Mouse (Mus musculus) kidney, adult 2 months (tissue): ENCODE results near the gene Chrnb4. TPM values are rescaled to one million over a fixed set of nuclear protein-coding genes. Genes with fewer than 3 reads are reported as not detected.
A peak's percentile ranks its signal among the peaks of the same experiment; 100 is the strongest.

Experiments
- DNase-seq: peaks from one replicate; pipeline ENCODE4 v3.0.0; 2021
- H3K27ac ChIP-seq: fragments of 200-500 bp; 2 replicates; pipeline ENCODE4 v1.5.1; 2012; ENCODE audit warnings: low read depth, low read length, control low read depth, inconsistent platforms; ENCODE audit not compliant: insufficient read depth
- H3K27me3 ChIP-seq: fragments of 200-500 bp; replicated peaks from 2 replicates; pipeline ENCODE4 v1.6.1; 2012; ENCODE audit warnings: mild to moderate bottlenecking, moderate library complexity, low read length, inconsistent platforms; ENCODE audit not compliant: control insufficient read depth, insufficient read depth
- H3K36me3 ChIP-seq: fragments of 200-500 bp; 2 replicates; pipeline ENCODE4 v1.6.1; 2012; ENCODE audit warnings: mild to moderate bottlenecking, moderate library complexity, low read length, inconsistent platforms; ENCODE audit not compliant: control insufficient read depth, insufficient read depth
- H3K4me1 ChIP-seq: fragments of 200-500 bp; 2 replicates; pipeline ENCODE4 v1.6.1; 2011; ENCODE audit warnings: low read length; ENCODE audit not compliant: control insufficient read depth, insufficient read depth
- H3K4me3 ChIP-seq: fragments of 200-500 bp; 2 replicates; pipeline ENCODE4 v1.5.1; 2011; ENCODE audit warnings: mild to moderate bottlenecking, low read depth, low read length, control low read depth; ENCODE audit not compliant: insufficient read depth
- CTCF ChIP-seq: fragments of 200-500 bp; conservative IDR thresholded peaks from 2 replicates; pipeline ENCODE4 v1.5.1; 2011; ENCODE audit warnings: low read depth, mild to moderate bottlenecking, control low read depth, low read length, moderate library complexity, mixed read lengths; ENCODE audit not compliant: insufficient read depth, insufficient read length
- POLR2A ChIP-seq: fragments of 200-500 bp; IDR thresholded peaks from one replicate; pipeline ENCODE4 v1.6.1; 2011; ENCODE audit warnings: low read depth, low read length, control low read depth
- WGBS: fragments of 180-500 bp; shearing (Covaris S2); methylation state at CpG from one replicate; pipeline ENCODE4 v1.1.7; 2018; 5-methylcytosine and 5-hydroxymethylcytosine counted together
- polyA plus RNA-seq: library from polyadenylated mRNA; depleted of rRNA; stranded (reverse); fragments of >200 nt; gene quantifications from 2 replicates; pipeline ENCODE4 v1.2.3, GENCODE M21; 2012

The Chrnb4 gene
- polyA plus RNA-seq, 1 experiment = 1.4 TPM

DNA sequence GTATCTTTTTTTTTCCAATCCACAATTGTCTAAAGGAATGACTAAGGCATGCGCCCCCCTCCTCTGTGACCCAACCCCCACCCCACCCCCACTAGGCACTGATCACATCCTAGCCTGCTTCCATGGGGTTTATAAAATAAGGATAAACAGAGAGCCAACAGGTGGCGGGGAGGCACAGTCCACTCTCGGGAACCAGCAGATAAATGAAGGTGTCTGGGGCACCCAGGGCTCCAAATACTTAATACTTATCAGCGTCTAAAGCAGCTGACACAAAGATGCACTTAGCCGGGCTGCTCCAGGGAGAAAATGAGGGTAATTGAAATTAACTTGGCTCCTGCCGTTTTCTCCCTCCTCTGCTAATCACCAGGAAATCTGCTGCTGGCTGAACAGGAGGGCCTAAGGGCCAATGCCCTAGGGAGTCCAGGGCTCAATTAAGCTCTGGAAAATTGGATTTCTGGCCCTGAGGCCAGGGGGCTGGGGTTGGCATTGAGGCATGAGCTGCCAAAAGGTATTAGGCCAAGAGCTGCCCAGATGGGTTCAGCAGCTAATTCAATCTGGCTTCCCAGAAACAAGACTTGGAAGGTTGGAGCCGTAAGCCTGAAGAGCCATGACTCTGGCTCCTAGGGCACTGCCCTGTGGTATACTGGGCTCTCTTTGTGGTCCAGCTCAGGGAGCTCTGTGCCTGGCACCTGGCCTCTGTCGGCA is 18.8 kb upstream of the Chrnb4 start:
- H3K4me3 ChIP-seq = no peak overlapping the region
- no peaks in the 10 kb centered on the region for H3K4me1 ChIP-seq
- DNase-seq = no peak
- H3K27me3 ChIP-seq = no peaks in the 10 kb centered on the region
- no peaks in the 10 kb centered on the region for H3K36me3 ChIP-seq
- WGBS = 57% methylated on average over 8 of the region's 8 CpGs
- TF ChIP-seq CTCF (no peak), POLR2A (no peak)
- H3K27ac ChIP-seq = no peak overlapping the region

GRCm38 (mm10) chr9:55065241-55065640 is 16.7 kb upstream of the Chrnb4 start:
- H3K36me3 ChIP-seq = no peaks in the 10 kb centered on the region

GRCm38 (mm10) chr9:55058067-55058466 is 9.5 kb upstream of the Chrnb4 start:
- Histone ChIP-seq H3K27me3 (no peaks in the 10 kb centered on the region), H3K27ac (no peak overlapping the region), H3K4me1 (no peaks in the 10 kb centered on the region), H3K36me3 (no peaks in the 10 kb centered on the region), H3K4me3 (no peak overlapping the region)
- peak; percentile 73 for DNase-seq
- WGBS = 41% methylated on average over 4 of the region's 4 CpGs
- TF ChIP-seq POLR2A = no peak
- no peak for TF ChIP-seq CTCF

More at GRCm38 (mm10) chr9:55065241-55065640, 16.7 kb upstream of the Chrnb4 start:
- no peak for DNase-seq
- Histone ChIP-seq H3K27ac (no peak overlapping the region), H3K4me1 (no peaks in the 10 kb centered on the region), H3K27me3 (no peaks in the 10 kb centered on the region), H3K4me3 (no peak overlapping the region)
- TF ChIP-seq CTCF (no peak), POLR2A (no peak)
- WGBS = 77% methylated on average over 9 of the region's 9 CpGs

DNA sequence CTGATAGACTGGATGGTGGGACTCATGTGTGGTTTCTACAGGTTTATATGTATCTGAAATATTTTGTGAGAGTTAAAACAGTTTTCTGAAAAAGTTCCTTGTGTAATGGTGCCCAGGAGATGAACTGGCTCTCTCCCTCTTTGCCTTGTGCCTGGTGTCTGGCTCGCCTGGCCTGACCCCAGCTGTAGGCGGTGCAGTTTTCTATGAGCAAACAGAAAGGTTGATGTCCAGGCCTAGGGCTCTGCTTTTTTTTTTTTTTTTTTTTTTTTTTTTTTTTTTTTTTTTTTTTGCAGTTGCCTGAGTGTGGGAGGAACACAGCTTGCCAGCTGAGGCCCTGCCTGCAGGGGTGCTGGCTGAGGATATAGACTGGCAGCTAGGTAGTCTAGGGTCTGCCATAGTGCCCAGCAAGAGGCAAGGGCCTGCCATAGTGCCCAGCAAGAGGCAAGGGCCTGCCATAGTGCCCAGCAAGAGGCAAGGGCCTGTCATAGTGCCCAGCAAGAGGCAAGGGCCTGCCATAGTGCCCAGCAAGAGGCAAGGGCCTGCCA is 6.9 kb upstream of the Chrnb4 start:
- no peak overlapping the region for H3K4me3 ChIP-seq
- H3K36me3 ChIP-seq = no peaks in the 10 kb centered on the region
- no peaks in the 10 kb centered on the region for H3K27me3 ChIP-seq
- no peaks in the 10 kb centered on the region for H3K4me1 ChIP-seq
- WGBS = 67% methylated on average over 2 of the region's 2 CpGs
- peak; percentile 30 for DNase-seq
- no peak overlapping the region for H3K27ac ChIP-seq
- TF ChIP-seq CTCF = no peak
- TF ChIP-seq POLR2A = no peak

- Histone ChIP-seq H3K27ac (no peak overlapping the region), H3K27me3 (no peaks in the 10 kb centered on the region), H3K4me3 (no peak overlapping the region), H3K4me1 (no peaks in the 10 kb centered on the region), H3K36me3 (no peaks in the 10 kb centered on the region)
- WGBS = 2% methylated on average over 3 of the region's 3 CpGs
- no peak for DNase-seq
- TF ChIP-seq CTCF (no peak), POLR2A (no peak)
Observed at GRCm38 (mm10) chr9:55046764-55047163, 1.8 kb downstream of the Chrnb4 start.

GRCm38 (mm10) chr9:55045001-55045400 is 3.6 kb downstream of the Chrnb4 start:
- H3K4me3 ChIP-seq = no peak overlapping the region
- no peaks in the 10 kb centered on the region for H3K27me3 ChIP-seq
- H3K4me1 ChIP-seq = no peaks in the 10 kb centered on the region
- WGBS = 59% methylated on average over 2 of the region's 2 CpGs
- TF ChIP-seq POLR2A = no peak
- TF ChIP-seq CTCF = no peak
- no peak overlapping the region for H3K27ac ChIP-seq
- no peaks in the 10 kb centered on the region for H3K36me3 ChIP-seq
- no peak for DNase-seq

DNA sequence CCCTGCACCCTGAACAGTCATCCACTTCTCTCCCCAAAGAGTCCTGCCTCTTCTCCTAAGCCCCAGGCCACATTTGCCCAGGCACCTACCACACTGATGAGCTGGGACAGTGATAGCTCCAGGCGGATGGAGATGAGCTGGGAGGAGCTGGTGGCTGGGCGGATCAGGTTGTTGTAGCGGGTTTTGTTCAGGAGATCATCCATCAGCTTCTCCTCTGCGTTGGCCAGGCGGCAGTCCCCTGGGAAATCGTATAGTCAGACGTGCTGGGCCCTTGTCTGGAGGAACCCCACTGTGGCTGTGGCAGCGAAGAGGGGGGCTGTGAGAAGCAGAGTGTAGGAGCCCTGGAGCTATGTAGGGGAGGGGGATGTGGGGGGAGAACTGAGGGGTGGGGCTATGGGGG is 4.9 kb downstream of the Chrnb4 start:
- no peaks in the 10 kb centered on the region for H3K27me3 ChIP-seq
- H3K27ac ChIP-seq = no peak overlapping the region
- H3K4me1 ChIP-seq = no peaks in the 10 kb centered on the region
- DNase-seq = no peak
- no peak overlapping the region for H3K4me3 ChIP-seq
- no peak for TF ChIP-seq CTCF
- no peak for TF ChIP-seq POLR2A
- H3K36me3 ChIP-seq = no peaks in the 10 kb centered on the region
- WGBS = 53% methylated on average over 8 of the region's 8 CpGs
